Comparison of ENCODE assay signal across 19 mouse cellular contexts in the genomic region with DNA sequence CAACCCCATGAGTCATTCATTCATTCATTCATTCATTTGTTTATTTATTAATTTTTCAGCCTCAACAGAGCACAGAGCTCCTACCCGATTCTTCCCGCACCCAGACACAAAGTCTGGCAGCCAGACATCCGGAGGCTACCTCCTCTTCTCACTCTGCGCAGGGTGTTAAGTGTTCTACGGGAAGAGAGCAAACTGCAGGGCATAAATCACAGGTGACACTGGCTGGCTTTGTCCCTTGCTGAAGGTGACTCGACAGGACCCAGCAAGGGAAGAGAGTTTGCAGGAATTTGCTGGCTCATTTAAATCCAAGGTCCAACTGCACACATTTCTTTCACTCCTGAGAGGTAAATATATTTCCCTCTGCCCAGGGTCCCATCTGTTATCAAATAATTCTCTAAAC. TPM values are rescaled to one million over a fixed set of nuclear protein-coding genes. Genes with fewer than 3 reads are reported as not detected.
DNase-seq lines count a peak whose midpoint lies in the region; ATAC-seq and TF ChIP-seq lines count a peak whose summit lies in the region.
"Had no signal": no experiment of that assay in that cellular context is flagged by ENCODE, and none has a peak within 500 bp of the region (broad histone marks: within the 10 kb centered on the region; RNA-seq: fewer than 3 reads in every experiment).

No protein-coding gene starts in this region.

- H3K4me1 ChIP-seq in heart, adult 2 months (ENCODE audit: control insufficient read depth, insufficient read depth, low read length) = peaks cover 14% of the 10 kb centered on the region
- no peaks in the 10 kb centered on the region; the same call in 1 of the 2 replicates for H3K4me1 ChIP-seq in lung, embryonic 14.5 days (ENCODE audit: insufficient read depth)
- peaks cover 7% of the 10 kb centered on the region; the same call in 1 of the 2 replicates for H3K4me1 ChIP-seq in stomach, postnatal 0 days (replicated peaks; ENCODE audit: control insufficient read depth, insufficient read depth)

- TF ChIP-seq POLR2A in heart, adult 2 months (IDR thresholded peaks at IDR 0.05; ENCODE audit: insufficient read depth, low read depth, low read length) = no peak

- no peak for DNase-seq in heart, adult 2 months
- no peak for DNase-seq in heart, adult 8-10 months (ENCODE audit: low spot score)
- DNase-seq in lung, embryonic 14.5 days = peak; percentile 16
- DNase-seq in lung, postnatal 36 days = no peak
- DNase-seq in kidney, postnatal 14 days = peak; percentile 43
- no peak for DNase-seq in stomach, postnatal 0 days (ENCODE audit: low spot score)
- DNase-seq in layer of hippocampus, postnatal 14 days (ENCODE audit: low spot score in 2 of 2) = no peak
- DNase-seq in left cerebral cortex, adult 18-20 months (ENCODE audit: low spot score in 2 of 2) = no peak
- DNase-seq: adrenal gland, postnatal 36 days; cerebellum, adult 11-12 months; heart, adult 18-20 months; lung, postnatal 14 days; midbrain, embryonic 14.5 days; right cerebral cortex, adult 18-20 months; thymus, adult 2 months had no signal

- WGBS in heart, adult 2 months = 53% methylated on average over 6 of the region's 6 CpGs
- 11% methylated on average over 6 of the region's 6 CpGs for WGBS in lung, embryonic 14.5 days
- 28% methylated on average over 6 of the region's 6 CpGs for WGBS in stomach, postnatal 0 days

- peak overlapping the region; percentile 87 for H3K27ac ChIP-seq in heart, adult 2 months
- H3K27ac ChIP-seq in lung, embryonic 14.5 days (ENCODE audit: low read depth) = no peak overlapping the region
- H3K27ac ChIP-seq in stomach, postnatal 0 days (replicated peaks) = no peak overlapping the region
- H3K27ac ChIP-seq: hindbrain, postnatal 0 days had no signal

- no peak for ATAC-seq in lung, embryonic 14.5 days (ENCODE audit: insufficient read depth)
- ATAC-seq in stomach, postnatal 0 days (ENCODE audit: low FRiP score, low TSS enrichment) = 0 out of 2 replicates have a peak, but pooled peaks have one; percentile 29
- ATAC-seq: hindbrain, postnatal 0 days had no signal

- intact Hi-C loops in heart, adult 2 months (cut with DNase I) = no loop called here

- TF ChIP-seq EP300 in heart, adult 2 months (IDR thresholded peaks at IDR 0.05; ENCODE audit: insufficient read depth, low read depth, low read length) = no peak
- TF ChIP-seq EP300 in stomach, postnatal 0 days (optimal IDR thresholded peaks at IDR 0.05) = no peak

- H3K27me3 ChIP-seq in heart, adult 2 months (ENCODE audit: control insufficient read depth, insufficient read depth, low read length) = no peaks in the 10 kb centered on the region
- no peaks in the 10 kb centered on the region for H3K27me3 ChIP-seq in lung, embryonic 14.5 days (ENCODE audit: insufficient read depth, low read length)
- H3K27me3 ChIP-seq in stomach, postnatal 0 days (ENCODE audit: control insufficient read depth, insufficient read depth, low read length) = no peaks in the 10 kb centered on the region

- H3K36me3 ChIP-seq in heart, adult 2 months (ENCODE audit: control insufficient read depth, insufficient read depth, low read length) = peaks cover 12% of the 10 kb centered on the region; the same call in 1 of the 2 replicates
- no peaks in the 10 kb centered on the region for H3K36me3 ChIP-seq in lung, embryonic 14.5 days (ENCODE audit: insufficient read depth)
- H3K36me3 ChIP-seq in stomach, postnatal 0 days (ENCODE audit: control insufficient read depth, insufficient read depth, low read length) = no peaks in the 10 kb centered on the region

- H3K9me3 ChIP-seq in lung, embryonic 14.5 days (ENCODE audit: low read depth, low read length) = no peaks in the 10 kb centered on the region
- H3K9me3 ChIP-seq in stomach, postnatal 0 days (ENCODE audit: control insufficient read depth, low read length) = no peaks in the 10 kb centered on the region

- TF ChIP-seq CTCF in heart, adult 2 months (IDR thresholded peaks at IDR 0.05) = no peak
- TF ChIP-seq CTCF in lung, embryonic 14.5 days (IDR thresholded peaks at IDR 0.05; ENCODE audit: low read depth) = no peak
- no peak for TF ChIP-seq CTCF in stomach, postnatal 0 days (IDR thresholded peaks at IDR 0.05; ENCODE audit: low read depth)

- no peak overlapping the region for H3K4me2 ChIP-seq in lung, embryonic 14.5 days
- H3K4me2 ChIP-seq in stomach, postnatal 0 days (replicated peaks; ENCODE audit: low read depth) = no peak overlapping the region

- no peaks in the 10 kb centered on the region for H3K79me2 ChIP-seq in heart, adult 2 months (replicated peaks; ENCODE audit: control insufficient read depth, insufficient read depth, low read length)

- H3K4me3 ChIP-seq in heart, adult 2 months = no peak overlapping the region
- no peak overlapping the region for H3K4me3 ChIP-seq in lung, embryonic 14.5 days (ENCODE audit: low read depth, low read length)
- no peak overlapping the region for H3K4me3 ChIP-seq in stomach, postnatal 0 days (ENCODE audit: low read depth, low read length)

- H3K9ac ChIP-seq in heart, adult 2 months (ENCODE audit: low read depth, low read length) = no peak overlapping the region
- no peak overlapping the region for H3K9ac ChIP-seq in lung, embryonic 14.5 days
- no peak overlapping the region for H3K9ac ChIP-seq in stomach, postnatal 0 days (ENCODE audit: low read length)

RNA-seq across cellular contexts. Expression of gene Mtmr3, which starts 9.8 kb away (rescaled TPM):
- 10 to 100 TPM; 43.9 to 50.8 TPM for total RNA-seq in heart, adult 2 months (2021)
- 24.4 and 37.5 TPM in 2 replicates for polyA plus RNA-seq in heart, adult 2 months (2012; rRNA removed)
- total RNA-seq in heart, adult 8-10 months (2022) = 10 to 100 TPM; 46.6 to 51.9 (median 49.2) TPM
- polyA plus RNA-seq in lung, embryonic 14.5 days (2014; fragmentation: Nextera tagmentation; extraction: Ambion mirVana) = 29.5 and 32.1 TPM in 2 replicates
- 11.7 and 13.4 TPM in 2 replicates for polyA plus RNA-seq in stomach, postnatal 0 days (2015; fragmentation: Nextera tagmentation; extraction: Ambion mirVana)
- total RNA-seq in layer of hippocampus, postnatal 14 days (2021) = 10 to 100 TPM; 63.4 to 64.9 TPM
- 10 to 100 TPM; 70.7 to 71.3 TPM for total RNA-seq in left cerebral cortex, adult 18-20 months (2021)

RNA-seq across cellular contexts. Expression of gene Gm11032, which starts 15.4 kb away (rescaled TPM):
- not detected for total RNA-seq in heart, adult 2 months (2021)
- polyA plus RNA-seq in heart, adult 2 months (2012; rRNA removed) = not detected in 2 replicates
- not detected for total RNA-seq in heart, adult 8-10 months (2022)
- polyA plus RNA-seq in lung, embryonic 14.5 days (2014; fragmentation: Nextera tagmentation; extraction: Ambion mirVana) = not detected in 2 replicates
- polyA plus RNA-seq in stomach, postnatal 0 days (2015; fragmentation: Nextera tagmentation; extraction: Ambion mirVana) = not detected in 2 replicates
- not detected for total RNA-seq in layer of hippocampus, postnatal 14 days (2021)
- total RNA-seq in left cerebral cortex, adult 18-20 months (2021) = not detected
- total RNA-seq: adrenal gland, postnatal 36 days; heart, adult 18-20 months; hindbrain, postnatal 0 days; liver, adult 2 months had no signal
- polyA plus RNA-seq: cortical plate, adult 2 months; hindbrain, postnatal 0 days; liver, adult 2 months; midbrain, embryonic 14.5 days; neural tube, embryonic 11.5 days; thymus, adult 2 months had no signal

RNA-seq across cellular contexts. Expression of gene Ascc2, which starts 33.1 kb away (rescaled TPM):
- total RNA-seq in heart, adult 2 months (2021) = 10 to 100 TPM; 14.1 to 14.5 TPM
- 9.7 and 12.6 TPM in 2 replicates for polyA plus RNA-seq in heart, adult 2 months (2012; rRNA removed)
- total RNA-seq in heart, adult 8-10 months (2022) = 10 to 100 TPM; 14.1 to 18.4 (median 15.3) TPM
- 36.6 and 37.3 TPM in 2 replicates for polyA plus RNA-seq in lung, embryonic 14.5 days (2014; fragmentation: Nextera tagmentation; extraction: Ambion mirVana)
- 20.2 and 21.4 TPM in 2 replicates for polyA plus RNA-seq in stomach, postnatal 0 days (2015; fragmentation: Nextera tagmentation; extraction: Ambion mirVana)
- total RNA-seq in layer of hippocampus, postnatal 14 days (2021) = 10 to 100 TPM; 24.1 to 24.4 TPM
- 10 to 100 TPM; 19.2 to 19.5 TPM for total RNA-seq in left cerebral cortex, adult 18-20 months (2021)

Comparison
In these comparisons a context has a peak if more than half of its experiments do, and no peak if none do; other contexts are left out.
1. DNase-seq: peak in lung, embryonic 14.5 days (single experiment) and kidney, postnatal 14 days (single experiment); none in heart, adult 2 months (0 of 2), heart, adult 8-10 months (single experiment), lung, postnatal 36 days (single experiment), stomach, postnatal 0 days (single experiment), layer of hippocampus, postnatal 14 days (0 of 2) and left cerebral cortex, adult 18-20 months (0 of 2).